Mouse (Mus musculus) liver, embryonic 14 days (tissue): ENCODE results near the gene Ttc28. TPM values are rescaled to one million over a fixed set of nuclear protein-coding genes. Genes with fewer than 3 reads are reported as not detected.

ENCODE experiments used
- polyA plus RNA-seq: library from polyadenylated mRNA; depleted of rRNA; stranded (reverse); fragments of >200 nt; gene quantifications from 2 replicates; pipeline ENCODE4 v1.2.3, GENCODE M21; 2012; rRNA removed

Ttc28 gene
- polyA plus RNA-seq, result 0.43 and 0.46 TPM in 2 replicates

DNA sequence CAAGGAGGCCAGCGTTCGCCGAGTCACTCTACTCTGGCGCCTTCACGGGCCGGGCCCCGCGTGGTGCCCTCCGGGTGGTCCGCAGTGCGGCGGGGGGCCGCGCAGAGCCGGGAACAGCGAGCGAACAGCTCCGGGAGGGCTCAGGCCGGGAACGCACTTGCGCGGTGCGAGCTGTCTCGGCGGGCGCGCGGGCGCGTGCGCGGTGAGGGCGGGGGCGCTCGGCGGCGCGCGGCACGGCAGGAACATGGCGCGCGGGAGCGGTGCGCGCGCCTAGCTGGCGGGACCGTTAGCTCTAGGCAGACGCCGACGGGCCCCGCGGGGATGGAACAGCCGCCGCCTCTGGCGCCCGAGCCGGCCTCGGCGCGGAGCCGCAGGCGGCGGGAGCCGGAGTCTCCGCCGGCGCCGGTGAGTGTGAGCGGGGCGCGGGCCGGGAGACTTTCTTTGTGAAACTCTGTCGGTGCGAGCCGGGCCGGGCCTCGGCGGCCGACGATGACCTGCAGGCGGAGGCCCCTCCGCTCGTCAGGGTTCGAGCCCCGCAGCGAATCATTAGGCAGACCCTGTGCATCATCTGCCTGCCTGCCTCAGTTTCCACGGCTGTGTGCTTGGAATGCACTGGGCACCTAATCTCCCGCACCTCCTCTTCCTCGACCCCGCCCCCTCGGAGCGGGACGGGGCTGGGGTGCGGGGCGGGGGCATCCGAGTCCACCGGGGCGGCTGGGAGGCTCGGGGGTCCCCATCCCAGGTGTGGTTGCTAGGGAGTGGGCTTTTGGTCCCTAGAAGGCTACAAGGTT is at the start of gene Ttc28:
Gene Ttc28 (plus strand): TSS at position 220 of the 791 bp plus-strand sequence.

DNA sequence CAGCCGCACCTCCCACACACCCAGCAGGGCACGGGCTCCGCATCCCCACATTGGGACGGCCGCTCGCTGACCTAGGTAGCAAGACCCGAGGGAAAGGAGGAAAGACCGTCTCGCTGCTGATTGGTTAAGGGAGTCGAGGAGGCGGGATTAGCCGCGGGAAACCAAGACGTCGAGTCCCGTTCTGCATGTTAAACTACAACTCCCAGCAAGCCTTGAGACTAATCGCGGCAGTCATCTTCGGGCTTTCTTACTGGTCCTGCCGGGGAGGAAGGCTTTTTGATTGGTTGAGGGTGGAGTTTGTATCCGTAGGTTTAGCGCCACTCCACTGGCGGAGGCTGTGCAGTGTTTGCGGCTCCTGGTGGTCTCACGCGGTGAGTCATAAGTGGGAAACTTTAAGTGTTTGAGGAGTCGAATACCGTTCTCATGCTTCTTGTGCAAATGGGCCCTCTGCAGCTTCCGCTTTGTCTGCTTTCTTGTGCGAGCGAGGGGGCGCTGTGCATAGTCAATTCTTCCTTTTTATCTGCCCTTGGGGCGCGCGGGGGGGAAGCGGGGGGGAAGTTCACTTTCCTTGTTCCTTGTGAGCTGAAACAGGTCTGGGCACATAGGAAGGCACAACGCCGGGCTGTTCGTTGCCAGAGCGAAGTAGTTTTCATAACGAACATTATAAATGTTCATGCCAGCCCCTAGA is 39.8 kb upstream of the Ttc28 start, which contains the start of the genes Hscb and Chek2:
Gene Hscb (minus strand): TSS at position 100 of the 688 bp plus-strand sequence.
Gene Chek2 (plus strand): TSS at position 302 of the 688 bp plus-strand sequence.

DNA sequence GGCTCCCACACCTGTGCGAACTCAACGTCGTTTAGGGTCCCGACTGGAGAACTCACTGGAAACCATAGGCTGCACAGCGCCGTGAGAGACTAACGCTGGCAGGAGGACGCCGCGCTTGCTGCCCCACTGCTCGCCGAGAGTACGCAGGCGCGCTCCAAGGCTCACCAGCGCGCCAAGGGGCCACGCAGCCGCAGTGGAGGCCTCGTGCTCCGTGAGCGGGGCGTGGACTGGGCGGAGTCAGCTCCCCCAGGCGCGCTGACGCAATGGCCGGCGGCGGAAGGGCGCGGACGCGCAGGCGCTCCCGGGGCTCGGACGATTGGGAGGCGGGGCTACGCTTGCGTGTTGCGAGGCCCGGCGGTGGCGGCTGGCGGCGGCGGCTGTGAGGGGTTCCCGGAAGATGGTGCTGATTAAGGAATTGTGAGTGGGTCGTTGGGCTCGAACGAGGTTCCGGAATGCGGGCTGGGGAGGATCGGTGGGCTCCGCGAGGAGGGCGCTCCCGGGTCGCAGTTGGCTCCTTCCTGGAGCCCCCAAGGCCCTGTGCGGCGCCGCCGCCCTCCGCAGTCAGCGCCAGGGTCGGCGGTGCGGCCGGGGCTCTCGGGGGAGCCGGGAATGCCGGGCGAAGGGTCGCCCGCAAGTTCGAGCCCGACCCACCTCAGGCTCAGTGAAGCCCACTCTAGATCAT is 451.0 kb downstream of the Ttc28 start, which contains the start of gene Pitpnb:
Gene Pitpnb (plus strand): TSS at position 347 of the 682 bp plus-strand sequence.

Other genes with a start within 250 kb of the Ttc28 start
- gene Noc4l, start 226.4 kb upstream of the Ttc28 start, polyA plus RNA-seq, result 46.6 and 54.3 TPM in 2 replicates
- gene Ddx51, start 226.4 kb upstream of the Ttc28 start, polyA plus RNA-seq, result 8.7 and 9.8 TPM in 2 replicates
- 13.4 and 18.7 TPM in 2 replicates for gene Ep400, start 109.1 kb upstream of the Ttc28 start, polyA plus RNA-seq
- gene Pus1, start 99.1 kb upstream of the Ttc28 start, polyA plus RNA-seq, result 24.5 and 27.7 TPM in 2 replicates
- gene Ulk1, start 69.7 kb upstream of the Ttc28 start, polyA plus RNA-seq, result 14.3 and 17.9 TPM in 2 replicates
- 24.1 and 28.3 TPM in 2 replicates for gene Hscb, start 40.0 kb upstream of the Ttc28 start, polyA plus RNA-seq
- 29.1 and 32.0 TPM in 2 replicates for gene Chek2, start 39.8 kb upstream of the Ttc28 start, polyA plus RNA-seq